Mouse (Mus musculus) layer of hippocampus, adult 8-10 months (tissue): ENCODE results near the gene Lctl. TPM values are rescaled to one million over a fixed set of nuclear protein-coding genes. Genes with fewer than 3 reads are reported as not detected.

ENCODE experiments used
- DNase-seq, 2 experiments: peaks; one replicate each; pipeline ENCODE4 v3.0.0; 2022; ENCODE audit warnings: low spot score in 2 of 2
- total RNA-seq, 4 experiments: library from RNA; stranded (reverse); gene quantifications; 2 replicates each; pipeline ENCODE4 v1.2.4; 2022

Gene Lctl
- total RNA-seq, 4 experiments from 2014 or later = 0.76 TPM; not detected in 3

GRCm38 (mm10) chr9:64184166-64184840 lies 67.4 kb downstream of the Lctl start:
- no peak for DNase-seq

Other genes with a start within 250 kb of the Lctl start
- 1 to 10 TPM; 1.7 to 2.5 (median 2.0) TPM for gene Smad6, start 95.1 kb upstream of the Lctl start, total RNA-seq
- gene Zwilch, start 56.0 kb downstream of the Lctl start, total RNA-seq = 1 to 10 TPM; 4.6 to 6.8 (median 5.6) TPM
- 100 to 1,000 TPM; 522 to 674 (median 595) TPM for gene Rpl4, start 56.2 kb downstream of the Lctl start, total RNA-seq
- gene Snapc5, start 62.1 kb downstream of the Lctl start, total RNA-seq = 10 to 100 TPM; 16.5 to 19.2 (median 16.7) TPM
- 1 to 10 TPM; 1.8 to 3.8 (median 3.0) TPM for gene Uchl4, start 118.1 kb downstream of the Lctl start, total RNA-seq
- 100 to 1,000 TPM; 290 to 306 (median 301) TPM for gene Map2k1, start 136.5 kb downstream of the Lctl start, total RNA-seq
- gene Tipin, start 164.4 kb downstream of the Lctl start, total RNA-seq = 10 to 100 TPM; 11.7 to 23.6 (median 17.9) TPM
- 10 to 100 TPM; 28.9 to 30.1 (median 29.6) TPM for gene Dis3l, start 224.1 kb downstream of the Lctl start, total RNA-seq